Mouse (Mus musculus): Measurements from ENCODE around the gene Pnpla8. TPM values are rescaled to one million over a fixed set of nuclear protein-coding genes. Genes with fewer than 3 reads are reported as not detected.

Gene Pnpla8
- total and polyA plus RNA-seq, 3 experiments: 8.0 to 15.9 TPM; not detected in 1

GRCm38 (mm10) chr12:44315212-44315611, 94.0 kb downstream of the Pnpla8 start:
- no peaks in the 10 kb centered on the region for H3K79me2 ChIP-seq (ENCODE audit: control insufficient read depth, insufficient read depth, low read length, poor library complexity)
- H3K9me3 ChIP-seq (replicated peaks; ENCODE audit: insufficient read depth, low read length): no peaks in the 10 kb centered on the region
- no peak overlapping the region for H3K9ac ChIP-seq (ENCODE audit: control insufficient read depth, low read depth, low read length, poor library complexity, severe bottlenecking)
- H3K4me3 ChIP-seq (ENCODE audit: control insufficient read depth in 1 of 2, insufficient read depth in 1 of 2, low read depth in 2 of 2, low read length in 2 of 2): no peak overlapping the region
- H3K27me3 ChIP-seq (ENCODE audit: control insufficient read depth in 1 of 2, insufficient read depth in 2 of 2, low read length in 2 of 2): no peaks in the 10 kb centered on the region
- H3K4me1 ChIP-seq (ENCODE audit: control insufficient read depth in 1 of 2, insufficient read depth in 2 of 2, low read length in 2 of 2): no peaks in the 10 kb centered on the region
- no peak for DNase-seq (ENCODE audit: low read depth, low spot score)
- no peak overlapping the region for H3K27ac ChIP-seq (ENCODE audit: control insufficient read depth, low read depth, low read length)
- TF ChIP-seq UBTF (IDR thresholded peaks at IDR 0.05; ENCODE audit: borderline replicate concordance, insufficient read depth, low read depth, low read length) (no peak), TBP (IDR thresholded peaks at IDR 0.05; ENCODE audit: low read depth, low read length) (no peak), USF1 (IDR thresholded peaks at IDR 0.05; ENCODE audit: low read depth, low read length) (no peak), ZNF384 (IDR thresholded peaks at IDR 0.05; ENCODE audit: low read depth, low read length) (no peak), ELF1 (IDR thresholded peaks at IDR 0.05; ENCODE audit: low read depth, low read length) (no peak), NRF1 (IDR thresholded peaks at IDR 0.05; ENCODE audit: insufficient read depth, low read depth, low read length, poor library complexity, severe bottlenecking) (no peak), MAX (IDR thresholded peaks at IDR 0.05; ENCODE audit: low read length) (no peak), MAZ (IDR thresholded peaks at IDR 0.05; ENCODE audit: low read depth, low read length) (no peak), ZC3H11A (IDR thresholded peaks at IDR 0.05; ENCODE audit: low read depth, low read length) (no peak), ZKSCAN1 (IDR thresholded peaks at IDR 0.05; ENCODE audit: low read depth, low read length) (no peak), KAT2A (conservative IDR thresholded peaks at IDR 0.05; ENCODE audit: low read depth, low read length) (no peak), POLR2AphosphoS2 (IDR thresholded peaks at IDR 0.05; ENCODE audit: low read length) (no peak), USF2 (IDR thresholded peaks at IDR 0.05; ENCODE audit: borderline replicate concordance in 1 of 2, insufficient read depth in 1 of 2, low read depth in 1 of 2, low read length in 2 of 2) (no peak), MEF2A (IDR thresholded peaks at IDR 0.05; ENCODE audit: extremely low read depth, insufficient replicate concordance, low read depth, low read length, poor library complexity, severe bottlenecking) (no peak), POLR2A (IDR thresholded peaks at IDR 0.05; ENCODE audit: control insufficient read depth in 1 of 2, insufficient read depth in 1 of 2, low read depth in 1 of 2, low read length in 2 of 2, poor library complexity in 1 of 2) (no peak), CHD1 (IDR thresholded peaks at IDR 0.05; ENCODE audit: low read depth, low read length) (no peak), GABPA (IDR thresholded peaks at IDR 0.05; ENCODE audit: low read depth, low read length) (no peak)
- no peaks in the 10 kb centered on the region for H3K36me3 ChIP-seq (ENCODE audit: control insufficient read depth in 1 of 2, insufficient read depth in 2 of 2, low read length in 2 of 2)

DNA sequence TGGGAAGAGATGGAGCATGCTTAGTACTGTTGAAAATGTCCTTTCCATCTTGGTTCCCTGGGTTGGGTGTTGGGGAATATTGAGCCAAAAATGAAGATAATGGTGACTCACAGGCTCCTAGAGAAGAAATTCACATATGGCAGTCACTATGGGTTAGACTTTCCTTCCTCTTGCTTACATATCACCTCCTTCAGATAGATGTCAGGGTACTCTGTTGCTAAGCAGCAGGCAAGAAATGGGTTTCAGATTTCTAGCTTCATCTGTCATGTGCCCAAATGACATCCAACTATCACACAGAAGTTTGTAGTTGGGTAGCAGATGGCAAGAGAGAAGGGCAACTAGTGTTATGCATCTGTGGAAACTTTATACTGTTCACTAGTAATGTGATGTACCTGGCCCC, 103.9 kb downstream of the Pnpla8 start:
- no peaks in the 10 kb centered on the region for H3K27me3 ChIP-seq (ENCODE audit: control insufficient read depth in 1 of 2, insufficient read depth in 2 of 2, low read length in 2 of 2)
- no peaks in the 10 kb centered on the region for H3K9me3 ChIP-seq (replicated peaks; ENCODE audit: insufficient read depth, low read length)
- no peaks in the 10 kb centered on the region for H3K79me2 ChIP-seq (ENCODE audit: control insufficient read depth, insufficient read depth, low read length, poor library complexity)
- TF ChIP-seq RCOR1 (IDR thresholded peaks at IDR 0.05; ENCODE audit: low read depth, low read length) (no peak), SMC3 (IDR thresholded peaks at IDR 0.05; ENCODE audit: low read depth, low read length) (no peak), POLR2AphosphoS2 (IDR thresholded peaks at IDR 0.05; ENCODE audit: low read length) (no peak), ZNF384 (IDR thresholded peaks at IDR 0.05; ENCODE audit: low read depth, low read length) (no peak), MYC (IDR thresholded peaks at IDR 0.05; ENCODE audit: low read depth, low read length) (no peak), BHLHE40 (IDR thresholded peaks at IDR 0.05; ENCODE audit: borderline replicate concordance, low read depth, low read length) (no peak), ZC3H11A (IDR thresholded peaks at IDR 0.05; ENCODE audit: low read depth, low read length) (no peak), NRF1 (IDR thresholded peaks at IDR 0.05; ENCODE audit: insufficient read depth, low read depth, low read length, poor library complexity, severe bottlenecking) (no peak), ZKSCAN1 (IDR thresholded peaks at IDR 0.05; ENCODE audit: low read depth, low read length) (no peak), RAD21 (IDR thresholded peaks at IDR 0.05; ENCODE audit: low read depth, low read length) (no peak), CHD2 (IDR thresholded peaks at IDR 0.05; ENCODE audit: low read length) (no peak), MAFK (IDR thresholded peaks at IDR 0.05; ENCODE audit: borderline replicate concordance, low read depth, low read length) (no peak), TCF12 (IDR thresholded peaks at IDR 0.05; ENCODE audit: low read depth, low read length) (no peak), USF2 (IDR thresholded peaks at IDR 0.05; ENCODE audit: borderline replicate concordance in 1 of 2, insufficient read depth in 1 of 2, low read depth in 1 of 2, low read length in 2 of 2) (no peak), E2F4 (IDR thresholded peaks at IDR 0.05; ENCODE audit: borderline replicate concordance, low read depth, low read length) (no peak), USF1 (IDR thresholded peaks at IDR 0.05; ENCODE audit: low read depth, low read length) (no peak), POLR2A (IDR thresholded peaks at IDR 0.05; ENCODE audit: control insufficient read depth in 1 of 2, insufficient read depth in 1 of 2, low read depth in 1 of 2, low read length in 2 of 2, poor library complexity in 1 of 2) (no peak)
- DNase-seq (ENCODE audit: low read depth, low spot score): no peak
- H3K4me1 ChIP-seq (ENCODE audit: control insufficient read depth in 1 of 2, insufficient read depth in 2 of 2, low read length in 2 of 2): no peaks in the 10 kb centered on the region
- no peak overlapping the region for H3K4me3 ChIP-seq (ENCODE audit: control insufficient read depth in 1 of 2, insufficient read depth in 1 of 2, low read depth in 2 of 2, low read length in 2 of 2)
- no peak overlapping the region for H3K27ac ChIP-seq (ENCODE audit: control insufficient read depth, low read depth, low read length)
- H3K9ac ChIP-seq (ENCODE audit: control insufficient read depth, low read depth, low read length, poor library complexity, severe bottlenecking): no peak overlapping the region
- H3K36me3 ChIP-seq (ENCODE audit: control insufficient read depth in 1 of 2, insufficient read depth in 2 of 2, low read length in 2 of 2): no peaks in the 10 kb centered on the region
